Mouse (Mus musculus) gastrocnemius, postnatal 10 days (tissue): ENCODE data around the gene Ticrr. TPM values are rescaled to one million over a fixed set of nuclear protein-coding genes. Genes with fewer than 3 reads are reported as not detected.

Experiments used
- DNase-seq: peaks from one replicate; pipeline ENCODE4 v3.0.0; 2021; ENCODE audit warnings: mixed read lengths
- total RNA-seq, 2 experiments: library from RNA; stranded (reverse); gene quantifications; 2 replicates each; pipeline ENCODE4 v1.2.3; 2021

Ticrr gene
- total RNA-seq, 2 experiments from 2014 or later = 1.3 to 2.1 TPM

DNA sequence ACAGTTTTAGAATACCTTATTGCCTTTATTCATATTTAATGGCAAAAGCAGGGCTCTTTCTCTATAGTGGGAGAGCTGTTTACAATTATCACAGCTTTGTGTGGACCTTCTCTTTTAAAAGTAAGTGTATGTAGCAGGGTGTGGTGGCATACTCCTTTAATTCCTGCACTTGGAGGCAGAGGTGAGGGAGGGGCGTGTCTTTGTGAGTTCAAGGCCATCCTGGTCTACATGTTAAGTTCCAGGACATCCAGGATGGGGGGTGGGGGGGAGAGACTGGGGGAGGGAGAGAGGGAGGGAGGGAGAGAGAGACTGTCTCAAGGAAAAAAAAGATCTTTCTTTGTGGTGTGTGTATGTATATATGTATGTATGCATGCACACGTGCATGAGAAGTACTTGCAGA lies 20.2 kb downstream of the Ticrr start:
- no peak for DNase-seq

DNA sequence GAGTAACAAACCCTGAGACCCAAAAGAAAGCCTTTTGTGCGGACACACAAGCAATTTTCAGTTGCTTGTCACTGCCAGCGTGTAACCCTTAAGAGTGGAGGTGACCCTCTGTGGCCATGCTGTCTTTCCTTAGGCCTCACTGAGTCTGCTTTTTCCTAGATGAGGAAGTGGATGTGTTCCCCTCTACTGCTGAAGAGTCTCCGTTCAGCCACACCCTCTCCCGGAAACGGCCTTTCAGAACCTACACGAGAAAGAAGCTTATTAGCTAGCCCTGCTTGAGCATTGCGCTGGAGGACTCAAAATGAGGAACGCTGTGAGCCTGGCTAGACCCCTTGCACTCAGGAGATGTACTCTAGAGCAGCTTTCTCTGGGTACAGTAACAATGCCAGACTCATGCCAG lies 36.5 kb downstream of the Ticrr start:
- no peak for DNase-seq

- no peak for DNase-seq
Measured at GRCm38 (mm10) chr7:79702755-79703154, 42.8 kb downstream of the Ticrr start.

- DNase-seq = no peak
Measured at GRCm38 (mm10) chr7:79705210-79705609, 45.2 kb downstream of the Ticrr start.

GRCm38 (mm10) chr7:79710130-79710607 lies 50.2 kb downstream of the Ticrr start:
- DNase-seq = no peak

- DNase-seq = no peak
Measured at GRCm38 (mm10) chr7:79710831-79711230, 50.8 kb downstream of the Ticrr start.

- peak; percentile 85 for DNase-seq
Measured at GRCm38 (mm10) chr7:79715187-79715981, 55.4 kb downstream of the Ticrr start, which contains the start of gene Kif7. TSS of gene Kif7 (minus strand) at chr7:79715720.

- peak; percentile 66 for DNase-seq
Measured at GRCm38 (mm10) chr7:79721386-79721977, 61.5 kb downstream of the Ticrr start.

DNA sequence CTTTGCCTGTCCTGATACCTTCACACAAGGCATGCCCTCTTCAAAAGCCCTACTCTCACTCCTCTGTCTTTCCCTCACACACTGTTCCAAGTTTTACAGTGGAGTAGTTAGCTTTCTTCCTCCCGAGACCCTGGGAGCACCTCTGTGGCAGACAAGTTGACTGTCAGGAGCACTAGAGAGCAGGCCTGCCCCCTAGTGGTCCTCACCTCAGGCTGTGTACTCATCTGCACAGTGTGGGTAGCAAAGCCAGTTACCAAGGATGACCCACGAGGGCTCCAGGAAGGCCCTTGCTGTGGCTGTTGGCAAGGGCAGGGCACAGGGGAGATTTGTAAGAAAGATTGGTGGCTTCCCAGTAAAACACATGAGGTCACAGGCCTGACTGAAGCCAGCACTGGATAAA lies 67.1 kb downstream of the Ticrr start:
- DNase-seq = peak; percentile 65

- DNase-seq = peak; percentile 62
Measured at GRCm38 (mm10) chr7:79728219-79728618, 68.2 kb downstream of the Ticrr start.

DNA sequence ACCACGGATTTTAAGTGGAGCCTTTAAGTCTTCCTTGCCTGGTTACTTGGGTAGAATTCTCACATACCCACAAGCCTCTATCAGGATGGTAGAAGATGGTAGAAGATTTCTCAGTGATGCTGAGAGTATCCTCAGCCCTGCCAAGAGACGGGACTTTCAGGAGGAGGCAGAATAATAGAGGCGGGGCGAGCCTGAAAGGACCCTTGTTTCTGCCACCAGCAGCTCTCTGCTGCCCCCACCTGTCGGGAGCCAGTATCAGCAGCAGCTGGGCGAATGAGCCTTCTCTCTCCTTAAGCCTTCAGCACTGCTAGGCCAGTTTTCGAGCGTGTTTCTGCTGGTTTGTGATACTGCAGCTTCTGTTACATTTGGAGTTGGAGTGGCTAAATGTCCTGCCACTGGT lies 69.2 kb downstream of the Ticrr start:
- DNase-seq = peak; percentile 77

GRCm38 (mm10) chr7:79729743-79730370 lies 69.9 kb downstream of the Ticrr start:
- DNase-seq = no peak

DNA sequence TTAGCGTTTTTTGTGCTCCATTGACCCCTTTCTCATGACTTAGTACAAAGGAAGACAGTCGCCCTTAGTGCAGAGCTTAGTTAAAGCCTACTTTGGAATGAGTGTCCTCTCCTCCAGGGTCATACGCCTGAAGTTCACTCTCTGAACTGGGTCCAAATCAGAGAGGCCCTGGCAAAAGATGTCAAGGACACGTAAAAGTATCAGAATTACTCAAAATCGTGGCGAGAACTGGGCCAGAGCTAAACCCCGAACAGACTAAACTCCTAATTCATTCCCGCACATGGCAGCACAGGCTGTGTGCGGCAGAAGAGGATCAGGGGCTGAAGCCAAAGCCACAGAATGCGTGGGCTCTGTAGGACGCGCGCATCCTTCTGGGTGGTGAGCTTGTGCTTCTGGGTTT lies 71.4 kb downstream of the Ticrr start:
- no peak for DNase-seq

DNA sequence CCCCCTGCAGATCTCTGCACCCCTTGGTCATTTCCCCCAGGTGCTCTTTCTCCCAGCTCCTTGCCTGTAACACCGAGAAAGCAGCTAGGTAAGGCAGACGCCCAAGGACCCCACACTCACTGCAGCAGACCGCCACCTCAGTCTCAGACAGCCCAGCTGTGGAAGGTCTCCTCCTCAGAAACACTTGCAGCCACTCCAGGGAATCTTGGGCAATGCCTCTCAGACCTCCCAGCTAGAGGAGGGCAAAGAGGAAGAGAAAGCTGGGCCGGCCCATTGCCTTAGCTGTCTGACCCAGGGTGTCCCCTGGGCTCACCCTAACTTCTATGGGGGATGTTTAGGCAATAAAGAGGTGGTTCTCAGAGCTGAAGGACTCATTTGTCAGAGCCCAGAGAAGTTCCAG lies 72.6 kb downstream of the Ticrr start, which contains the start of gene Plin1:
TSS of gene Plin1 (minus strand) at position 282 of the 400 bp plus-strand sequence.
- DNase-seq = no peak

GRCm38 (mm10) chr7:79734563-79734962 lies 74.6 kb downstream of the Ticrr start:
- peak; percentile 49 for DNase-seq

- no peak for DNase-seq
Measured at GRCm38 (mm10) chr7:79736511-79736910, 76.5 kb downstream of the Ticrr start.

- DNase-seq = no peak
Measured at GRCm38 (mm10) chr7:79738913-79739312, 78.9 kb downstream of the Ticrr start.

DNA sequence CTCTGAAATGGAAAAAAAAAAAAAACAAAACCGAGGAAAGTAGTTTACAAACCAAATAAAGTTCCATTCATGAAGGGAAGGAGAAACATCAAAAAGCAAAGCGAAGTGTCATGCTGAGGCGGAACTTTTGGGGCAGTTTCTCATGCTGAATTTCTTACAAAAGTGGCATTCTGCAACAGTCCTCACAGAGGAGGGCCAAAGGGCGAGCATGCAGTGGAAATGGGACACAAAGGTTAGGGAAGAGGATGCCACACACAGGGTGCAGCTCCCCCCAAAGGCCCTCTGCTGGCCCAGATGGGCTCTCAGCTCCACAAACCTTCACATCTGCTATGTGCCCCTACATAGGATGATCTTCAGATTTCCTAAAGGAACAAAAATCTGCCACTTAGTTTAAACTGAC lies 80.3 kb downstream of the Ticrr start:
- no peak for DNase-seq

GRCm38 (mm10) chr7:79742277-79742658 lies 82.3 kb downstream of the Ticrr start:
- DNase-seq = no peak

GRCm38 (mm10) chr7:79742659-79743536 lies 82.9 kb downstream of the Ticrr start, which contains the start of the genes Pex11a and Wdr93:
TSS of gene Pex11a (minus strand) at chr7:79743131.
TSS of gene Wdr93 (plus strand) at chr7:79743163.
- peak; percentile 60 for DNase-seq

GRCm38 (mm10) chr7:79744051-79744450 lies 84.1 kb downstream of the Ticrr start:
- no peak for DNase-seq

- DNase-seq = no peak
Measured at GRCm38 (mm10) chr7:79744585-79744984, 84.6 kb downstream of the Ticrr start.
